Mouse (Mus musculus) liver, embryonic 11.5 days (tissue): Measurements from ENCODE around the gene Gm21293. TPM values are rescaled to one million over a fixed set of nuclear protein-coding genes. Genes with fewer than 3 reads are reported as not detected.

Experiments
- polyA plus RNA-seq: library from polyadenylated mRNA; unstranded; fragments of >200 nt; fragmentation: Nextera tagmentation; extraction: Ambion mirVana; gene quantifications from 2 replicates; pipeline ENCODE4 v1.2.1, GENCODE M21; 2014

Gene Gm21293
- polyA plus RNA-seq, 1 experiment from 2014 or later = not detected

Other genes with a start within 250 kb of the Gm21293 start
- gene Gm6763, start 8.5 kb downstream of the Gm21293 start, polyA plus RNA-seq = not detected in 2 replicates
- gene Gm8764, start 17.0 kb downstream of the Gm21293 start, polyA plus RNA-seq = not detected in 2 replicates
- gene Gm21304, start 25.5 kb downstream of the Gm21293 start, polyA plus RNA-seq = not detected in 2 replicates
- gene Gm21312, start 34.0 kb downstream of the Gm21293 start, polyA plus RNA-seq = not detected in 2 replicates
- not detected in 2 replicates for gene Gm20765, start 42.5 kb downstream of the Gm21293 start, polyA plus RNA-seq
- gene Gm4340, start 51.1 kb downstream of the Gm21293 start, polyA plus RNA-seq = not detected in 2 replicates